Mouse (Mus musculus) G1E (cell line): ENCODE measurements around the gene Akap13.

Source experiments
- CTCF ChIP-seq: IDR thresholded peaks from 2 replicates; pipeline ENCODE4 v1.5.1; 2012; ENCODE audit warnings: low read depth, low read length, inconsistent platforms, mixed read lengths
- GATA1 ChIP-seq: IDR thresholded peaks from 2 replicates; pipeline ENCODE4 v1.6.1; 2012; ENCODE audit warnings: borderline replicate concordance, low read length, inconsistent platforms, mixed read lengths

GRCm38 (mm10) chr7:75802887-75803286 is 347.6 kb downstream of the Akap13 start:
- TF ChIP-seq CTCF (no peak), GATA1 (no peak)
